Mouse (Mus musculus) cerebellum, adult 2 months (tissue): ENCODE measurements around the gene Psenen.

Source experiments
- CTCF ChIP-seq: fragments of 200-500 bp; IDR thresholded peaks from 2 replicates; pipeline ENCODE4 v1.5.1; 2011; ENCODE audit warnings: low read depth, mild to moderate bottlenecking, control low read depth, low read length, moderate library complexity, borderline replicate concordance; ENCODE audit not compliant: insufficient read depth
- POLR2A ChIP-seq: fragments of 200-500 bp; IDR thresholded peaks from 2 replicates; pipeline ENCODE4 v1.6.1; 2011; ENCODE audit warnings: low read length, control low read depth, borderline replicate concordance; ENCODE audit not compliant: insufficient read depth

DNA sequence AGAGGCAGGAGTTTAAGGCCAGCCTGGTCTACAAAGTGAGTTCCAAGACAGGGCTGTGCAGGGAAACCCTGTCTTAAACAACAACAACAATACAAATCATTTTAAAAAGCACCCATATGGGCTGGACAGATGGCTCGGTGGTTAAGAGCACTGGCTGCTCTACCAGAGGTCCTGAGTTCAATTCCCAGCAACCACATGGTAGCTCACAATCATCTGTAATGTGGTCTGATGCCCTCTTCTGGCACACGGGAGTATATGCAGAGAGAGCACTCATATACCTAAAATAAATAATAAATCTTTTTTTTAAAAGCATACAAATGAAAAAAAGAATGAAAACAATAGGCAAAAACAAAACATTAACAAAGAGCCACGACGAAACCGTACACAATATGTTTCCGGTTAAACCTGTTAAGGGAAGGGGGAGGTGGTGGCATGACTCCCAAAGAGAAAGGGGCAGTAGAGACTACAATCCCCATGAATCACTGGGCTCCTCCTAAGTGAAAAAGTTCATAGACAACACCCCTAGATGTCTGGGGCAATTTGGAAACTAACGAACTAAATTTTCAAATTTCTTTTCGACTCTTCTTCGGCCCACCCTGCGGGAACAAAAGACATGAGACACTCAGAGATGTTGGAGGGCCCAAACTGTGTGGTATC, 11.9 kb downstream of the Psenen start:
- TF ChIP-seq CTCF (peak; percentile 31; the same call in 1 of the 2 replicates), POLR2A (no peak)
